Mouse (Mus musculus) regulatory T cell (primary cell): ENCODE results near the gene Gm10840.

ENCODE experiments used
- in situ Hi-C: fragments of 300-600 bp; cut with MboI, MseI; formaldehyde crosslinking; loops from one replicate; pipeline ENCODE4 v1.15.1; 2025; ENCODE audit warnings: high pct_unique_total_duplicates

Gm10840 gene

DNA sequence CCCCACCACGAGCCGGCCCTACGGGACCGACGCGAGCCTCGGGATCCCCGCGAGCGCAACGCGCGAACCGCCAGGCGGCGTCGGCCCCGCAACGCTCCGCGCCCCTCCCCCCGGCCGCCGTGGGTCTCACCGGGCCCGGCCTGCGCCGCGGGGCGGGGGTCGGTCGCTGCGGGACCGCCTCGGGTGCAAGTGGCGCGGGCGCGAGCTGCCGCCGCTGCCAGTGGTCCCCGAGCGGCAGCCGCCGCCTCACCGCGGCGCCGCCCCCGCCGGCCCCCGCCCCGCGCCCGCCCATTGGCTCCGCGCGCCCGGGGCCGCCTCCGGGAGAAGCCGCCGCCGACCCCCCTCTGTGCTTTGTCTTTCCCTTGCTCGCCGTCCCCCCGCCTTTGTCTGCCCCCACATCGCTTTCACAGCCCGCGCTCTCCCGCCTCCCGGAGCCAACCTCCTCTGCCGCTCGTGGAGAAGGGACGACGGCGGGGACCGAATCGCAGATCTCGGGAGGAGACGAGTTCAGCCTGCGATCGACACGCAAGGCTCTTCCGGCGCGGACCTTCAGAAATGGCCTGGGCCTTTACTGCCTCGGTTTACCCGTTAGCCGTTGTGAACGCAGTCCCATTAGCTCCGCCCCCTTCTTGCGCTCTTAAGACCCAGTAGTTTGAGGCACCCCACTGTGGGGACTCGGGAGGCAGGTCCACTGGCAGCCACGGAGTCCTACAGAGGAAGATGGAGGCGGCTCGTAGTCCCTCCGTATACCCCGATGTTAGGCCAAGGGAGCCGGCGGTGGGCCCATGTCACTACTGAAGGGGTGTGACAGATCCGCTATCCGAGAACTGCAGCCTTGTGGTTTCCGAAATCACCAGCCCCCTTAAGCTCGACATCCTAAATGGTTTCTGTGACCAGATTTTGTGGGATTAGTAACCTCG, 469 bp upstream of the Gm10840 start:
- in situ Hi-C loops = no loop called here

DNA sequence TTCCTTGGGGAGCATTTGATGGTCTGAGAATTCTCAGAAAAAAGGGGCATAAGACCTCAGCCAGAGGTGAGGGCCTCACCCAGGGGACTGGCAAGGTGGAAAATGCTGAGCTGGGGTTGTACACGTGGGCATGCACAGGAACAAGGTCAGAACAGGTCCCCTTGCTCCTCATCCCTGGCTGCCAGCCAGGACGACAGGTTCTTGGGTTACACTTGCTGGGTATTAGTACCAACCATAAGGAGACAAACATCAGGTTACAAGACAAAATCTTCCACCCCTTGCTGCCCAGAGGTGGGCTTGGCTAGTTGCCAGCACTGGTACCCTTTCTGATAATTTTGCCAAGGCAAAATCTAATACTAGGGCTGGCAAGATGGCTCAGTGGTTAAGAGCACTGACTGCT, 1.6 kb downstream of the Gm10840 start:
- in situ Hi-C loops = no loop called here

DNA sequence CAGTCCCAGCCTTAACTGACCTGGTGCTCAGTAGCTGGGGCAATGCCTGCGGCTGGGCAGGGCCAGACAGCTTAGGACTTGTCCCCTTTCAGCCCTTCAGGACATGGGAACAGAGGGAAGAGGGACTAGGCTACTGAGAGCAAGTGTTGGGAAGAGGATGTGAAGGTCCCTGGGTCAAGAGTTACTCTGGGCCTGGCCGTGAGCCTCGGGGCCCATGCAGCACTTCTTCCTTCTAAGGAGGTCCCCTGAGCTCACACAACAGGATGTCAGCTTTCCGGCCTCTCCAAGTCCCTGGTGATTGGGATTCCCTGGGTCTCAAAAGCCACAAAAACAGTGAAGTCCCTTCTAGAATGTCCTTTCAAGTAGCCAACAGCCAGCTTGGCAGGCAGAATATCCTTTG, 2.9 kb downstream of the Gm10840 start:
- in situ Hi-C loops = no loop called here

DNA sequence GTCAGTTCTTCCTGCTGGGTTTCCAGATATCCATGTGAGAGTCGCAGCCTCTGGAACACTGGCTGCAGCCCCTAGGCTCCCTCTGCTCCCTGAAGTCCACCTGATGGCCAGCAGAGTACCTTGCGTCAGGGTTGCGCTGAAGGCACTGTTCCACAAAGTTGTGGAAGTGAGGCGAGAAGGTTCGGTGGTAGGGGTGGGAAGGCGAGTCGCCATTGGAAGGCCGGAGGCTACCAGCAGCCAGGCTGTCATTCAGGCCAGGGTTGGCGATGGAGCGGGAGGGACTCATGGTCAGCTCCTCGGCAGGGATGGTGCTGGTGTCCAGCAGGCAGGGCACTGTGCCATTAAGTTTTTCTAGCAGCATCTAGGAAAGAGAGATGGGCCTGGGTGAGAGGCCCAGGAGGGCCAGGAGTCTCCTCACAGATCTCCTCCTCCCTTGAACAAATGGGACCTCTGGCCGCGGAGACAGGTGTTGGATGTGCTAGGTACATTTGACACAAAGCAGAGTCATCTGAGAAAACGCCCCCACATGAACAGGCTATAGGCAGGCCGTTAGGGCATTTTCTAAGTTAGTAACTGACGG, 4.0 kb downstream of the Gm10840 start:
- in situ Hi-C loops = no loop called here

DNA sequence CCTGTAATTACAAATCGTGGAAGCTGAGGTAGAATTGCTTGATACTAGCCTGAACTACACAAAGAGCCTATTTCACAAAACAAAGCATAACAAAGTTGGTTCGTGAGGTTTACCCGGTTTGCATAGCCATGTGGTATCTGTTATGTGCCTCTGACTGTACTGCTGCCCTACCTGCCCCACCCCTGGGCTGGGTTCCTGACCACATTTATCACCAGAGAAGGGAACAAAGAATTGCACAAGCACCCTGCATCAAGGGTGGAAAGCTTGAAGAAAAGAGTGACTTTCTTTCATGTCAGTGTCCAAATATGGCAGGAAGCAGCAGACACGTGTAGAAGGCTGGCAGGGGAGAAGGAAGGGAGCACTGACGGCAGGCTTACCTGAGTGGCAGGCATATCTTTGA, 6.8 kb downstream of the Gm10840 start:
- in situ Hi-C loops = no loop called here

DNA sequence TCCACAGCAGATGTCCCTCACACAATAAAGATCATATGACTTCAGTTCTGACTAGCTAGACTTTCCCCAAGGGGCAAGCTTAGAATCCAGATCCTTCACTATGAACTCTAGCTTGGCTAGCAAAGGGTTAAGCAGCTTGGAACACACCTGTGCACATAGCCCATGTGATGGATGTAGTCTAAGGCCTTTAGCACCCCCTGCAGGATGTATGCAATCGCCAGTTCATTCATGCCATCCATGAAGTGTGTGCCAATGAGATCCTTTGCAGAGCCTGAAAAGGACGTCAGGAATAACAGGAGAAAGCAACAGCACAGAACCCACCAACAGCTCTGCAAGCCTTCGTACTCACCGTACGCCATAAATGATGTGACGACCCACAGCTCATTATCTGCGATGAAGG, 10.2 kb downstream of the Gm10840 start:
- in situ Hi-C loops = loop anchor here (10.0 kb wide), 1 partner anchor 246 kb away; no protein-coding TSS in a partner anchor

DNA sequence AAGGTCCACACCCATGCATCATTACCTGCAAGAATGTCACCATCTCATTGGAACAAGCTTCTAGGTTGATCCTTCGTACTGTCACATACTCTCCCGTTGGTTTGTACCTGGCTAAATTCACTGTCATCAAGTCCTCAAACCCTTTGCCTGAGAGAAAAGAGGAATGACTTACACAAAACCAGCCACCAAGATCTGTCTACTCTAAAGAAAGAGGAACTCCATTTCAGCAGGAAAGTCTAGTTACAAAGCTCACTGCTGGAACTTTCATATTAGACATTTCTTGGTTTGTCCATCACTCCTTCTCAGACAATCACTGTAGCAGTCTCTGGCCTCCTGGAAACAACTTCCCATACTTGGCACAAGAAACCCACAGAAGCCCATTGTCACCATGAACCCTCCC, 12.6 kb downstream of the Gm10840 start:
- in situ Hi-C loops = loop anchor here (10.0 kb wide), 1 partner anchor 248 kb away; no protein-coding TSS in a partner anchor

DNA sequence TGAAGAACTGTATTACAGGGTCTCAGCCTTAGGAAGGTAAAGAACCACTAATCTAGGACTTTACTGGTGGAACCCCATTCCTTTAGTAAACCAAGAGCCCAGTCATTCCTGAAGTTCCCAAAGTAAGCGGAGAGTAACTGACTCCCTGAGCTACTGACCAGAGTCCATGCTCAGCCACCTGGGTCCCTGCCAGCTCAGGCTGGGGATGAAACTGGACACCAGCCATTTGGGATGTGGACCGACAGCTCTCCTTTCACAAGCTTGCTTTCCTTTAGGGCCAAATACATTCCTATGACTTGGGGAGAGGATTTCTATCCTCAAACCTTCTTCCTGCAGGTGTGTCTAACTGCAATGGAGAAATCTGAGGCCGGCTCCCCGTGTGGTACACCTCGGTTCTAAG, 13.7 kb downstream of the Gm10840 start:
- in situ Hi-C loops = loop anchor here (10.0 kb wide), 1 partner anchor 250 kb away; no protein-coding TSS in a partner anchor

DNA sequence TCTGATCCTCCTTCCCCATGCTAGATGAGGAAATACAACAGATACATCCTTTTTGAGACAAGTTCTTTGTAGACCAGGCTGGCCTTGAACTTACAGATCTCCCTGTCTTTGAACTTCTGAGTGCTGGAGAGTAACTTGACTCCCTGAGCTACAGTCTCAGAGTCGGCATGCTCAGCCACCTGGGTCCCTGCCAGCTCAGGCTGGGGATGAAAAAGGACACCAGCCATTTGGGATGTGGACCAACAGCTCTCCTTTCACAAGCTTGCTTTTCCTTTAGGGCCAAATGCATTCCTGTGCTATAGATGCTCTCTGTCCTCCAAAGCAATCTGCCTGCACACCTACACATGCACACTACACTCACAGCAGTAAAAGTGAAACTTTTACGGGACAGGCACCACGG, 14.4 kb downstream of the Gm10840 start:
- in situ Hi-C loops = loop anchor here (10.0 kb wide), 1 partner anchor 250 kb away; no protein-coding TSS in a partner anchor

DNA sequence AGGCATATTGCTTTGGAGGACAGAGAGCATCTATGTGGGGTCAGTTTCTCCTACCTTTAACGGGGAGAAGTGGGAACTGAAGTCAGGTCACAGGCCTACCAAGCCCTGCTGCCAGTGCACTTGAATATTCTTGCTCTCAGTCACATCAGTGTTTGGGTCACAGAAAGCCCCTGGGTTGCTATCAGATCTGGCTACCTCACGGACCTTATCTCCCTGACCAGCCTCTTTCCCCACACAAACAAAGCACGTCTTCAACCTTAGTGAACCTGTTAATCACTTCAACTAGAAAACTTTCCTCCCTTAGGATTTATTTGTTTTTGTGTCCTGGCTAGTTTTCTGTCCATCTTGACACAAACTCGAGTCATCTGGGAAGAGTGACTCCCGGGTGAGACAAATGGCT, 15.7 kb downstream of the Gm10840 start:
- in situ Hi-C loops = loop anchor here (10.0 kb wide), 1 partner anchor 252 kb away; no protein-coding TSS in a partner anchor

DNA sequence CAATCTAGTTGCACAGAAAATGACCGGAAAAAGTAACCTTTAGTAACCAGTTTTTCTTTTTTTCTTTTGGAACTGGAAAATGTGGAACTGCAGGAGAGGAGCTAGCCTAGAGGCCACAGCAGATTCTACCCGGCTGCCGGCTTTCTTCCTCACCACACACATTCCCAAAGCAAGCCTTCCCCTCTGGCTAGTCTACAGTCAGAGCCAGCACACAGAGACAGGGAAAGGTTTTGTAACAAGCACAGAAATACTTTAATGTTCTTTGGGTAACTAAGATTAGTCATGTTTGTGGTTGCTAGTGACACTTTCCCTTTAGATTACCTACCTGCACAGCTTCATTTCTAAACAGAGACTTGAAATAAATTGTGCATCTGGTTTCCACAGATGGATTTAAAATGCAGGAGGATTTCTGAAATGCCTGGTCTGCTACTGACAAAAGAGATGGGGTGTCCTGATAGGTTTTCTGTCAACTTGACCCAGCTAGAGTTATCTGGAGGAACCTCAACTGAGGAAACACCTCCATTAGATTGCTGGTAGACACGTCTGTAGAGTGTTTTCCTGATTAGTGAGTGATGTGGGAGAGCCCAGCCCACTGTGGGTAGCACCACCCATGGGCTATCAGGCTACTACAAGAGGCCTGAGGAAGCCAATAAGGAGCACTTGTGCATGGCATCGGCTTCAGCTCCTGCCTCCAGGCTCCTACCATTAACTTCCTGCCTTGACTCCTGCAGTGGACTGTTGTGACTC, 17.6 kb downstream of the Gm10840 start:
- in situ Hi-C loops = loop anchor here (10.0 kb wide), 1 partner anchor 253 kb away; no protein-coding TSS in a partner anchor

DNA sequence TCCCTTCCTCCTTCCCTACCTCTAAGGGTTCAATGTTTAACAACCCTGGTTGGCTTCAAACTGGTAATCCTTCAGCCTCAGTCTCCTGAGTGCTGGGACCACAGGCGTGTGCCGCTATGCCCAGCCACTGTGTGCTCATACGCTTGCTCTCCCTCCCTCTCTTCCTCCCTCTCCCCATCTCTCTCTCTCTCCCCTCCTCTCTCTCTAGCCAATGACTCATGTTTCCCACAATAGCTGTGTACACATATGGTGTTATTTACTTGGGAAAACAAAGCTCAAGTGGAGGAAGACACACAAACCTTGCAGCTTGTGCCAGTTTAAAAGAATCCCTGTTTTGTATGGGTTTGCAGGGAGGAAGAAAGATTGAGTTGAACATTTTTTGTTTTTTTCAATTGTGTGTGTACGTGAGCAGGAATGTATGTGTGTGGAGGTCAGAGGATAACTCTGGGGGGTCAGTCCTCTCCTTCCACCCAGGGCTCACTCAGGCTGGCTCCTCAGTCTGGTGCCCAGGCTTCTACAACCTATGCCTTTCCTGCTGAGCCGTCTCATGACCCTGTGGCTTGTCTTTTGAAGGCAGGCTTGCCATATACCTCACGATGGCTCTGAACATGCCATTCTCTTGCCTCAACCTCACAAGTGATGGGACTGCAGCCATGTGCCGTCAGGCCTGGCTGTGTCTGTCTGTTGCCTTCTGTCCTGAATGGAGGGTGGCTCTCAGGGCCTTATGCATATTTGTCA, 19.2 kb downstream of the Gm10840 start:
- in situ Hi-C loops = loop anchor here (10.0 kb wide), 2 partner anchors 255 to 1815 kb away; no protein-coding TSS in a partner anchor

DNA sequence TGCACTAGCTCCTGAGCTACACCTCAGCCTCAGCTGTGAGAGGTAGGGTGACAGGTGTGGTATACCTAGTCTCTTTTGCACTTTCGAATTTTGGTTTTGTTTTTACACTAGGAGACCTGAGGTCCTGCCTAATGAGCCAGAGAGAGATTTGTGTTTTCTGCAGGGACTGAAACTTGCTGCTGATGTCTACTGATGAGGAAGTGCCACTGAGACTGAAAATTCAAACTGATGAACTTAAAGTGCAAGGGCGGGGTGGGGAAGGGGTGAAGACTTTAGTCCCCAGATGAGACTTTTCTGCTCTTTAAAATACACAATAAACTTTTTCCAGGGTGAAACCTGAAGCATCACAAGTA, 19.8 kb downstream of the Gm10840 start:
- in situ Hi-C loops = loop anchor here (10.0 kb wide), 1 partner anchor 1816 kb away; no protein-coding TSS in a partner anchor

DNA sequence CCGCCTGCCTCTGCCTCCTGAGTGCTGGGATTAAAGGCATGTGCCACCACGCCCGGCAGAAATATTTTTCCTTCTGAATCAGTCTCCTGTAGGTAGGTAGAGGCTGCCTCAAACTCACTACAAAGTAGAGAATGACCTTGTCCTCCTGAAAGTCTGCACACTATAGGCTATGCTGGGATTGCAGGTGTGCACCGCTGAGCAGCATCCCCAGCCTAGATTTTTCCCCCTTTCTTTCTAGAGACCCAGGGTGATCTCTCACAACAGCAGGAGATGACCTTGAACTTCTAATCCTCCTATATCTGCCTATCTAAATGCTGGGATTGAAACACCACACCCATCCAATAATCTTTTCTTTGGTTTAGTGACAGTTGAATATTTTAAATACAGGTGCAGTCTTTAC, 26.7 kb downstream of the Gm10840 start:
- in situ Hi-C loops = loop anchor here (10.0 kb wide), 1 partner anchor 1823 kb away; no protein-coding TSS in a partner anchor

DNA sequence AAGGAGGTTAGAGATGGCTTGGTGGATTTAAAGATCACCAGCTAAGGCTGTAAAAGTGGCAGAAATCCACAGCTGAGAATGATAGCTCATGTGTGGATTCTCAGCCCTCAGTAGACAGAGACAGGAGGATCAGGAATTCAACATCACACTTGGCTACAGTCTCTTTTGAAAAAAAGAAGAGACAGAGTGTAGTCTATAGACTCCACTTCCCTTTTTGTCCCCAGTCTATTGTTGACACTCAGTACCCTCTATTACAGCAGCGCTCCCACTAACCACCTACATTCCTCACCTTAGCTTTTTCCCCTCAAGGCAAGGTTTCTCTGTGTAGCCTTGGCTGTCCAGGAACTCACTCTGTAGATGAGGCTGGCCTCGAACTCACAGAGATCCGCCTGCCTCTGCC, 31.1 kb downstream of the Gm10840 start:
- in situ Hi-C loops = no loop called here

DNA sequence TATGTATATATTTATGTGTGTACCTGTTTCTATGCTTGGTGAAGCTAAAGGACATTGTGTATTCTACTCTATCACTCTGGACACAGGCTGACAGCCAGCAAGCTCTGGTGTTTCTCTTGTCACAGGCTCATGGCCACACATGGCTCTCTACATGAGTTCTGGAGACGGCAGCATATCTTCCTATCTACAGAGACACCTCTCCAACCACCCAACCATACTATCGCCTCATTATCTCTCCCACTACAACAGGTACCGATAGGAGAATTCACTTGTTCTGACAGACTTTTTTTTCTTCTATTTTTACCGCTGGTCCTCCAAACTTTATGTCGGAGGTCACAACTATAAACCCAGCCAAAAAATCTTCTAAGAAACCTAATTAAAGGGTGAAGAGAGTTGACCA, 31.6 kb downstream of the Gm10840 start:
- in situ Hi-C loops = no loop called here

DNA sequence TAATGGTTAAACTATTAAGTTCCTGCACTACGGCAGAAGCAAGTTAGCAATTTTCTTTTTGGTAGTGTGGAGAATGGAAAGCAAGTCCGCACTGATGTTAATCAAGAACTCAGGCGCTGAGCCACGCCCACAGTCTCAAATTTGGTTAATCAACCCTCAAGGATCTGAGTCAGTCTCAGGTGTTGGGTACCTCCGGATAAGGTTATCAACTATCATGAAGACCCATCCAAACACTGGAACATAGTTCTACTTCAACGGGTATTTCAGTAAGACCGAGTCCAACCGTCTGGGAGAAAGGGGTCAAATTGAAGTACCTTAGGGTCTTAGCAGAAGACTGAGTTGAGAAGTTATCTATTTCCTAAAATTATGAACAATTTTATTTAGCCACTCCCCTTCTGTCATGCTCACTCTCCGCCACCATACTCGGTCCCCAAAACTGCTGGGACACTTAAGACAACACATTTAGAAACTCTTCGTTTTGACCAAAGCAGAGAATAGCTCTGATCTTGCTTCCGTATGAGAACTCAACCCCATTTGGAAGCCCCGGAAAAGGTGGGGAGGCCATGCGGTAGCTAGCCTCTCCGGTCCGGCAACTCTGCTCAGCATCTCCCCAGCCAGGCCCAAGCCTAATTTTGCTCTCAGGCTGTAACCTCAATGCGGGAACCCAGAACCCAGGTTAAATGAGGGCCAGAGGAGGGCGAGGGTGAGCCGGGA, 32.2 kb downstream of the Gm10840 start:
- in situ Hi-C loops = no loop called here

DNA sequence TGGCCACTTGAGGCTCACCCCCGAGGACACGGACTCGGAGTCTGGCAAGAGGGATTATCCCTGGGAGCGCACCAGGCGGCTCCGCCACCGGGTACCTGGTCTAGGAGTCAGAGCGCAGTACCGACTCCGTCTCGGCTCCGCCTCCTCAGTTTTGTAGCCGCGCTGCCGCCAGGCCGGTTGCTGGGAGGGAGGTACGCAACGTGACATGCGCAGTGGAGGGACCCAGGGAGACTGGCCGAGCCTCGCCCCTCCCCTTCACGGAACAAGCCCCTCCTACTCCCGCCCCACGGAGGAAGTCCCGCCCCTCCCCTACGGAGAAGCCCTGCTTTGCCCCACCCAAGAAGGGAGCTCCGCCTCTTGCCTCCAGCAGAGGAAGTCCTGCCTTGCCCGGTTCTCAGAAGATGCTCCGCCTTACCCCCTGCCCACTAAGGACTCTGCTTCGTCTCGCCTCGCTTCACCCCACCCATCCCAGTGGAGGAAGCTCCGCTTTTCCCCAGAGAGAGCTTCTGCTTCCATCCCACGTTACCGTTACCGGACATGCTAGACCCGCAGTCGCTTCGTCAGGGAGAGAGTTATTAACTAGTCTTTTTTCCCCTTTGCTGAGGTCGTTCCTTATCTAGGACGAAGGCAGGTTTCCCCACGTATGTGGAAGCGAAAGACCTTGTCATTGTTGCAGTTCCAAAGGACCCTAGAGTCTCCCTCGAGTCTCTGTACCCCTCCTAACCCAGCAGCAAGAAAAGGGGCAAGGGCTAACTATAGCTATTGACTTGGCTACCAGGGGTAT, 32.9 kb downstream of the Gm10840 start:
- in situ Hi-C loops = no loop called here

DNA sequence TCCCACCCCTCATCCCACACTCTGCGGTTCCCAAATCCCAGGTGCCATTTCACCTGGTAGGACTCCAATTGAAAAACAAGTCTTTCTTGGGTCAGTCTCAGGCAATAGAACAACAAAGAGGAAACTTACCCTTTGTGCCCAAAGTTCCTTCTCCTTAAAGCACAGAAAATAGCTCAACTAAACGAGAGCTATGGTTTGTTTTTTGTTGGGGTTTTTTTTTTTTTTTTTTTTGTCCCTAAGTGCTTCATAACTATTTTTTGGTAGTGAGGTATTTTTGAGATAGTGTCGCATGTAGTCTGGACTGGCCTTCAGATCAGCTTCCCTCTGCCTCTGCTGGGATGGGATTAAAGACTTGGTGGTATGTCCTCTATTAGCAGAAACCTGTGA, 33.5 kb downstream of the Gm10840 start:
- in situ Hi-C loops = no loop called here

DNA sequence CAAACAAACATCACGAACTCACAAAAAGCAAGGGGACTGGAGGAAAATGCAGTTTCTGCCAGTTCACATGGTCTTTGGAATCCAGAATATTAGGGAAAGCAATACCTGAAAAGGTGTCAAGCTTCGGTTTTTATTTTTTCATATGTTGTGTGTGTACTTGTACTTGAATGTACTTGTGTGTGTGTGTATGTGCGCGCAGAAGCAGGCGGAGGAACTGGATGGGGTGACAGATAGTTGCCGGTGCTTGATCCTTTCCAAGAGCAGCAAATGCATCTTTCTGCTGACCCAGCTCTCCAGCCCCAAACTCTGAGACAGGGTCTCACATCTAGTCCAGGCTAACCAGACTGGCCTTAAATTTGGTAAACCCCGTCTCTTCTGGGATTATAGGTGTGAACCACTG, 34.2 kb downstream of the Gm10840 start:
- in situ Hi-C loops = no loop called here
